Mouse (Mus musculus): ENCODE measurements around the gene Gpr183.

Gpr183 gene

GRCm38 (mm10) chr14:121957176-121957871 is 7.7 kb downstream of the Gpr183 start:
- peak; percentile 59 for DNase-seq (ENCODE audit: low read depth)

GRCm38 (mm10) chr14:121956291-121956690 is 8.7 kb downstream of the Gpr183 start:
- peak; percentile 61 for DNase-seq (ENCODE audit: low read depth)

- DNase-seq (ENCODE audit: low read depth): peak; percentile 81
These were observed 9.7 kb downstream of the Gpr183 start for GRCm38 (mm10) chr14:121955176-121955795.

GRCm38 (mm10) chr14:121954608-121955007 is 10.4 kb downstream of the Gpr183 start:
- peak; percentile 91 for DNase-seq (ENCODE audit: low read depth)

- DNase-seq (ENCODE audit: low read depth): no peak
These were observed 10.9 kb downstream of the Gpr183 start for GRCm38 (mm10) chr14:121954129-121954528.

- DNase-seq (ENCODE audit: low read depth): no peak
These were observed 13.0 kb downstream of the Gpr183 start for GRCm38 (mm10) chr14:121952046-121952400.

- peak; percentile 74 for DNase-seq (ENCODE audit: low read depth)
These were observed 13.5 kb downstream of the Gpr183 start for GRCm38 (mm10) chr14:121951399-121952045.

GRCm38 (mm10) chr14:121949897-121950296 is 15.1 kb downstream of the Gpr183 start:
- DNase-seq (ENCODE audit: low read depth): peak; percentile 60

GRCm38 (mm10) chr14:121949436-121949835 is 15.6 kb downstream of the Gpr183 start:
- no peak for DNase-seq (ENCODE audit: low read depth)

- DNase-seq (ENCODE audit: low read depth): peak; percentile 74
These were observed 17.0 kb downstream of the Gpr183 start for GRCm38 (mm10) chr14:121947966-121948365.

GRCm38 (mm10) chr14:121947201-121947760 is 17.7 kb downstream of the Gpr183 start:
- peak; percentile 79 for DNase-seq (ENCODE audit: low read depth)

GRCm38 (mm10) chr14:121946728-121947127 is 18.3 kb downstream of the Gpr183 start:
- peak; percentile 81 for DNase-seq (ENCODE audit: low read depth)

- DNase-seq (ENCODE audit: low read depth): peak; percentile 64
These were observed 18.9 kb downstream of the Gpr183 start for GRCm38 (mm10) chr14:121946131-121946530.

- peak; percentile 38 for DNase-seq (ENCODE audit: low read depth)
These were observed 25.4 kb downstream of the Gpr183 start for GRCm38 (mm10) chr14:121939582-121939981.

- peak; percentile 89 for DNase-seq (ENCODE audit: low read depth)
These were observed 26.5 kb downstream of the Gpr183 start for GRCm38 (mm10) chr14:121938256-121939191.

- DNase-seq (ENCODE audit: low read depth): peak; percentile 75
These were observed 27.3 kb downstream of the Gpr183 start for GRCm38 (mm10) chr14:121937601-121938255.

- no peak for DNase-seq (ENCODE audit: low read depth)
These were observed 28.1 kb downstream of the Gpr183 start for GRCm38 (mm10) chr14:121936856-121937255.

- DNase-seq (ENCODE audit: low read depth): peak; percentile 70
These were observed 28.6 kb downstream of the Gpr183 start for GRCm38 (mm10) chr14:121936356-121936755.

- peak; percentile 61 for DNase-seq (ENCODE audit: low read depth)
These were observed 30.4 kb downstream of the Gpr183 start for GRCm38 (mm10) chr14:121934597-121934946.

- DNase-seq (ENCODE audit: low read depth): peak; percentile 52
These were observed 30.9 kb downstream of the Gpr183 start for GRCm38 (mm10) chr14:121933906-121934596.

- no peak for DNase-seq (ENCODE audit: low read depth)
These were observed 32.8 kb downstream of the Gpr183 start for GRCm38 (mm10) chr14:121932180-121932579.
